Mouse (Mus musculus): ENCODE measurements around the gene Cdkal1.

GRCm38 (mm10) chr13:29864331-29864730, 8.9 kb upstream of the Cdkal1 start:
- TF ChIP-seq KAT2A (IDR thresholded peaks at IDR 0.05; ENCODE audit: insufficient replicate concordance, low read length): no peak
- TF ChIP-seq CTCF (conservative IDR thresholded peaks at IDR 0.05 in 1 of 2, IDR thresholded peaks at IDR 0.05 in 1 of 2; ENCODE audit: low read depth in 2 of 2, low read length in 2 of 2): no peak
- no peak for TF ChIP-seq NELFE (IDR thresholded peaks at IDR 0.05; ENCODE audit: low read depth, low read length)
- TF ChIP-seq MAFK (IDR thresholded peaks at IDR 0.05; ENCODE audit: insufficient replicate concordance, low read length): no peak
